Mouse (Mus musculus): ENCODE data around the gene Sh2b3.

DNA sequence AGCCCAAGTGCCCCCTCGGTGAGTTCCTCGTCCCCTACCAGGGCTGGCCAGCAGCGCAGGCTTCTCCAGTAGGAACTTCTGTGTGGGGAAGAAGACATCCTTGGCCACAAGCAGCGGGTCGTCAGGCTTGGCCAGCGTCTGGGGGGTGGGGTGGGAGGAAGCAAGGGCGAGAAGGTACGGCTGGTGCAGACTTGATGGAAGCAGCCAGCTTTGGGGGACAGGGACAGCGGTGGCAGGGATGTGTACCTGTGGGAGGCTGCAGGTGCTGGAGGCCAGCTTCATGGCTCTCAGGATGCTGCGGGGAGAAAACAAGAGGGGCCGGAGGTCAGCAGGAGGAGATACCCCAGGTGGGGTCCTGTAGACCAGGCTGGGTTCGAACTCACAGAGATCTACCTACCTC, 37.6 kb upstream of the Sh2b3 start:
- no peak for TF ChIP-seq CTCF (IDR thresholded peaks at IDR 0.05; ENCODE audit: extremely low read depth, insufficient read length, insufficient replicate concordance, low read depth, low read length)
- no peak for TF ChIP-seq POLR2A (IDR thresholded peaks at IDR 0.05; ENCODE audit: low read depth, low read length)

Data from small intestine, adult 2 months (tissue).